Mouse (Mus musculus): ENCODE measurements around the gene Gm44511.
"Not testable (repeated sequence)": the region's sequence is repeated elsewhere in the genome, so short reads cannot be mapped to it uniquely, and the experiment has no call there.

DNA sequence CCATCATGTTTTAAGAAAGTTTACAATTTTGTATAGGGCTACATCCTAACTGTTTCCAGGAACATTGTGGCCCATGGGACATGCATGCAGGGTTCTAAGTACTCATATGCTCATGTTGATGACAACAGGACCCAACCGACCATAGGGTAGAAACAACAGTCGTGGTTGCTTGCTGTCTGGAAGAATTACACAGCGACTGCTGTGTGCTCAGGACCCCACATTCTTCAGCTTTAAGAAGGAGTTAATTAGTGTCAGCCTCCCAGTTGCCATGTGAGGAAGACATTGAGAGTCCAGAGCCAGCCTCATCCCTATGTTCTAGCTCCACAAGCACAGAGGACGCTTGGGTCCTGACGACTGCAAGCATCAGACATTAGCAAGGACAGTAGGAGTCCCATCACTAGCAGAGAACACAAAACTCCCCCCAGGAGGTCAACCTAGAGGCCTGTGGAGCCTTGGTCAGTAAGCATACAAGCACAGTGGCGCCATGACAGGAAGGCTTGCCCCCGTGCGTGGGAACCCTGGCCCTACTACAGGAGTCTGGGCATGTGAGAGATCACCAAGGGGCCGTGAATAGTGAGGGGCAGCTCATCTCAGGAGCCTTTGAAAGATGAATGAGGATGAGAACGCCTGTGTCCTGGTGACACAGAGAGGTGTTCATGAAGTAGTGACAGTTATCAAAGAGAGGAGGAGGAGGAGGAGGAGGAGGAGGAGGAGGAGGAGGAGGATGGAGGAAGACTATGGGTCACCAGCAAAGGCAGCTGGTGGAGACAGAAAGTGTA lies 63.0 kb downstream of the Gm44511 start:
- not testable (repeated sequence) for TF ChIP-seq CTCF (IDR thresholded peaks at IDR 0.05; ENCODE audit: control insufficient read depth, insufficient read depth, insufficient replicate concordance, low read depth, low read length); POLR2A (IDR thresholded peaks at IDR 0.05; ENCODE audit: control insufficient read depth, low read depth, low read length)

All from testis, adult 2 months (tissue).